Mouse (Mus musculus) stomach, embryonic 16.5 days (tissue): ENCODE results near the gene Hacd1. TPM values are rescaled to one million over a fixed set of nuclear protein-coding genes. Genes with fewer than 3 reads are reported as not detected.

Source experiments
- ATAC-seq: fragments of 200-750 bp; cut with Nextera tagmentation; 2 replicates; pipeline ENCODE4 v1.8.0; 2017; ENCODE audit warnings: moderate number of reproducible peaks, moderate TSS enrichment; ENCODE audit not compliant: insufficient read depth, low FRiP score
- H3K27ac ChIP-seq: fragments of 300-500 bp; sonication (generic); 2 replicates; pipeline ENCODE4 v1.5.1; 2014; ENCODE audit warnings: low read length
- H3K27me3 ChIP-seq: fragments of 300-500 bp; sonication (generic); 2 replicates; pipeline ENCODE4 v1.6.1; 2014; ENCODE audit warnings: low read length, control low read depth, mixed read lengths; ENCODE audit not compliant: control insufficient read depth, insufficient read depth
- H3K36me3 ChIP-seq: fragments of 300-500 bp; sonication (generic); 2 replicates; pipeline ENCODE4 v1.6.1; 2014; ENCODE audit warnings: low read length; ENCODE audit not compliant: control insufficient read depth, insufficient read depth
- H3K4me1 ChIP-seq: fragments of 300-500 bp; sonication (generic); 2 replicates; pipeline ENCODE4 v1.6.1; 2014; ENCODE audit warnings: low read length, control low read depth, mixed read lengths; ENCODE audit not compliant: control insufficient read depth, insufficient read depth
- H3K4me2 ChIP-seq: fragments of 300-500 bp; sonication (generic); 2 replicates; pipeline ENCODE4 v1.6.1; 2014; ENCODE audit warnings: low read depth, low read length, mixed read lengths
- H3K4me3 ChIP-seq: fragments of 300-500 bp; sonication (generic); replicated peaks from 2 replicates; pipeline ENCODE4 v1.5.1; 2014; ENCODE audit warnings: mild to moderate bottlenecking, low read length
- H3K9ac ChIP-seq: fragments of 300-500 bp; sonication (generic); 2 replicates; pipeline ENCODE4 v1.6.1; 2014; ENCODE audit warnings: low read length
- H3K9me3 ChIP-seq: fragments of 300-500 bp; sonication (generic); replicated peaks from 2 replicates; pipeline ENCODE4 v1.6.1; 2016; ENCODE audit warnings: low read length, control low read depth; ENCODE audit not compliant: control insufficient read depth
- WGBS: fragments of 180-500 bp; shearing (Covaris S2); extraction: QIAGEN DNeasy Blood & Tissue Kit; methylation state at CpG from one replicate; pipeline ENCODE4 v1.1.7; 2014; 5-methylcytosine and 5-hydroxymethylcytosine counted together
- polyA plus RNA-seq: library from polyadenylated mRNA; unstranded; fragments of >200 nt; fragmentation: Nextera tagmentation; extraction: Ambion mirVana; gene quantifications from 2 replicates; pipeline ENCODE4 v1.2.1, GENCODE M21; 2015

Gene Hacd1
- polyA plus RNA-seq, 1 experiment from 2014 or later = 137 TPM

- WGBS = 76% methylated on average over 8 of the region's 8 CpGs
- no peak for ATAC-seq
Measured at GRCm38 (mm10) chr2:14070466-14070865, 14.5 kb upstream of the Hacd1 start.

GRCm38 (mm10) chr2:14069027-14069426 is 13.1 kb upstream of the Hacd1 start:
- Histone ChIP-seq H3K9ac (no peak overlapping the region), H3K4me1 (0 out of 2 replicates have a peak, but pooled peaks cover 7% of the 10 kb centered on the region), H3K4me2 (no peak overlapping the region), H3K9me3 (no peaks in the 10 kb centered on the region), H3K27ac (no peak overlapping the region), H3K27me3 (no peaks in the 10 kb centered on the region), H3K36me3 (no peaks in the 10 kb centered on the region), H3K4me3 (no peak overlapping the region)
- 79% methylated on average over 2 of the region's 2 CpGs for WGBS
- no peak for ATAC-seq

More at GRCm38 (mm10) chr2:14070466-14070865, 14.5 kb upstream of the Hacd1 start:
- Histone ChIP-seq H3K4me2 (no peak overlapping the region), H3K4me3 (no peak overlapping the region), H3K36me3 (no peaks in the 10 kb centered on the region), H3K9ac (no peak overlapping the region), H3K4me1 (peaks cover 16% of the 10 kb centered on the region), H3K9me3 (no peaks in the 10 kb centered on the region), H3K27me3 (no peaks in the 10 kb centered on the region), H3K27ac (no peak overlapping the region)

- 30% methylated on average over 2 of the region's 2 CpGs for WGBS
- H3K4me2 ChIP-seq = no peak overlapping the region
- no peaks in the 10 kb centered on the region for H3K36me3 ChIP-seq
- H3K9ac ChIP-seq = no peak overlapping the region
- ATAC-seq = peak; percentile 66; the same call in 1 of the 2 replicates
- 0 out of 2 replicates have a peak, but pooled peaks cover 2% of the 10 kb centered on the region for H3K4me1 ChIP-seq
- H3K27ac ChIP-seq = peak overlapping the region; percentile 58
- H3K4me3 ChIP-seq = no peak overlapping the region
- no peaks in the 10 kb centered on the region for H3K27me3 ChIP-seq
- no peaks in the 10 kb centered on the region for H3K9me3 ChIP-seq
Measured at GRCm38 (mm10) chr2:14065704-14066650, 10.0 kb upstream of the Hacd1 start.

GRCm38 (mm10) chr2:14055168-14055565 is 768 bp downstream of the Hacd1 start:
- ATAC-seq = peak; percentile 92
- Histone ChIP-seq H3K27me3 (no peaks in the 10 kb centered on the region), H3K9me3 (no peaks in the 10 kb centered on the region), H3K4me1 (0 out of 2 replicates have a peak, but pooled peaks cover 2% of the 10 kb centered on the region), H3K27ac (peak overlapping the region; percentile 86), H3K9ac (peak overlapping the region; percentile 92), H3K4me2 (peak overlapping the region; percentile 64), H3K4me3 (peak overlapping the region; percentile 81), H3K36me3 (no peaks in the 10 kb centered on the region)
- under 1% methylated on average over 55 of the region's 58 CpGs for WGBS

GRCm38 (mm10) chr2:14054716-14055115 is 1.2 kb downstream of the Hacd1 start:
- 9% methylated on average over 6 of the region's 6 CpGs for WGBS
- Histone ChIP-seq H3K27ac (peak overlapping the region; percentile 86), H3K9ac (peak overlapping the region; percentile 92), H3K4me1 (0 out of 2 replicates have a peak, but pooled peaks cover 2% of the 10 kb centered on the region), H3K36me3 (no peaks in the 10 kb centered on the region), H3K27me3 (no peaks in the 10 kb centered on the region), H3K4me3 (peak overlapping the region; percentile 81), H3K9me3 (no peaks in the 10 kb centered on the region), H3K4me2 (peak overlapping the region; percentile 64)
- no peak for ATAC-seq

- no peak for ATAC-seq
- 0 out of 2 replicates have a peak, but pooled peaks cover 2% of the 10 kb centered on the region for H3K4me1 ChIP-seq
- no peaks in the 10 kb centered on the region for H3K36me3 ChIP-seq
- 0 out of 2 replicates have a peak overlapping the region, but pooled peaks have one; percentile 6 for H3K9ac ChIP-seq
- no peaks in the 10 kb centered on the region for H3K9me3 ChIP-seq
- no peak overlapping the region; the same call in 1 of the 2 replicates for H3K4me3 ChIP-seq
- 62% methylated on average over 3 of the region's 3 CpGs for WGBS
- no peak overlapping the region for H3K27ac ChIP-seq
- peak overlapping the region; percentile 27; the same call in 1 of the 2 replicates for H3K4me2 ChIP-seq
- no peaks in the 10 kb centered on the region for H3K27me3 ChIP-seq
Measured at GRCm38 (mm10) chr2:14054163-14054562, 1.8 kb downstream of the Hacd1 start.

- H3K4me3 ChIP-seq = no peak overlapping the region
- H3K27ac ChIP-seq = no peak overlapping the region
- no peaks in the 10 kb centered on the region for H3K36me3 ChIP-seq
- H3K4me1 ChIP-seq = 0 out of 2 replicates have a peak, but pooled peaks cover 2% of the 10 kb centered on the region
- no peak for ATAC-seq
- H3K9me3 ChIP-seq = no peaks in the 10 kb centered on the region
- no peak overlapping the region for H3K4me2 ChIP-seq
- 85% methylated on average over 3 of the region's 3 CpGs for WGBS
- H3K9ac ChIP-seq = no peak overlapping the region
- no peaks in the 10 kb centered on the region for H3K27me3 ChIP-seq
Measured at GRCm38 (mm10) chr2:14053618-14054017, 2.3 kb downstream of the Hacd1 start.

- Histone ChIP-seq H3K4me1 (no peaks in the 10 kb centered on the region), H3K9me3 (no peaks in the 10 kb centered on the region), H3K27ac (no peak overlapping the region), H3K36me3 (no peaks in the 10 kb centered on the region), H3K4me3 (no peak overlapping the region), H3K9ac (no peak overlapping the region), H3K27me3 (no peaks in the 10 kb centered on the region), H3K4me2 (no peak overlapping the region)
- no peak for ATAC-seq
- WGBS = 57% methylated on average over 5 of the region's 5 CpGs
Measured at GRCm38 (mm10) chr2:14048808-14049207, 7.1 kb downstream of the Hacd1 start.

GRCm38 (mm10) chr2:14048381-14048780 is 7.6 kb downstream of the Hacd1 start:
- no peaks in the 10 kb centered on the region for H3K9me3 ChIP-seq
- H3K9ac ChIP-seq = no peak overlapping the region
- ATAC-seq = no peak
- H3K36me3 ChIP-seq = no peaks in the 10 kb centered on the region
- H3K27me3 ChIP-seq = no peaks in the 10 kb centered on the region
- no peak overlapping the region for H3K27ac ChIP-seq
- no peak overlapping the region for H3K4me3 ChIP-seq
- no peak overlapping the region for H3K4me2 ChIP-seq
- no peaks in the 10 kb centered on the region for H3K4me1 ChIP-seq
